Mouse (Mus musculus): Measurements from ENCODE around the gene Fbxl7.

Gene Fbxl7

DNA sequence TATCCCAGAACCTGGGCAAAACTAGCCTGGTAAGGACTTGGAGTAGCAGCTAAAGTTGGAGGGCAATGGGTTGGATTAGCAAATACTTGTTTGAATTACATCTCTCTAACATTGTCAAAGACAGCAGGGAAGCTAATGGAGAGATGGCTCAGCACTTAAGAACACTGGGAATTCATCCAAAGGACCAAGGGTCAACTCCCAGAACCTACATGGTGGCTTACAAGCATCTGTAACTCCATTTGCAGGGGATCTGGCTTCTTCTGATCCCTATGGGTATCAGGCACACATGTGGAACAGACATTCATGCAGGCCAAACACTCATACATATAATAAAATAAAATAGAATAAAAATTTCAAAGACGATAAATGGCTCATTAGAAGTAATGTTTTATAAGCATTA is 78.4 kb downstream of the Fbxl7 start:
- intact Hi-C loops (cut with DNase I), result no loop called here

DNA sequence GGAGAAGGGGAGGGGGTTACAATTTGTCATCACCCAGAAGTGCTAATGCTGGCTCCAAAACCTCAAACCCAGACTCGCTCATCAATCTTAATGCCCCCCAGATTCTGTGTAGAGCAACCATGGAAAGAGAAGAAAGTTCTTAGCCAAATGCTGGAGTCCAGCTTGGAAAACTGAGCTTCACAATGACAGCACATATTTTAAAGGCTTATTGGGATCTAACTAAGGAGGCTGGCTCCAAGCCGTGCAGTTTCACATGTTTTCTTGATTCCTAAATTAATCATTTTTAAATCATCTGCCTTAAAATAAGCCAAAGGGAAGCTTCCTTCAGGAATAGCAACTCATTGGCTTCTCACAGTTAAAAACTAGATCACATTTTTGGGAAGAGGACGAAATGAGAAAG is 82.5 kb downstream of the Fbxl7 start:
- intact Hi-C loops (cut with DNase I), result no loop called here

- intact Hi-C loops (cut with DNase I), result no loop called here
Measured at GRCm38 (mm10) chr15:26809569-26809968, 85.8 kb downstream of the Fbxl7 start.

DNA sequence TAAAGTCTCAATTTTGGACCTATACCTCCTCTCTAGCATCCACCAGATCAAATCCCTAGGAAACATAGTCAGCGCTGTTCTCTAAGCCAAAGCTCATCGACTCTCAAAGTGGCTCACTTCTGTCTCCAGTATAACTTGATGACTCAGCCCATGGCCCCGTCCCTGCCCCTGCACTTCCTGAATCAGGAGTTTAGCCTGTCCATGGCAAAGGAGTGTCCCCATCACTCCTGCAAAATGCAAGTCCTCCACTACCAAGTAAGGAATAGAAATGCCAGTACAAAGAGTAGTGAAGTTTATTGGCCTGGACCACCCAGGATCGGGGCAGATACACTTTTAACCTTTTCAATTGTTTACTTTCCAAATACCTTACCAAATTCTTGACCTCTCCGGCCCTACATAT is 91.3 kb downstream of the Fbxl7 start:
- intact Hi-C loops (cut with DNase I), result no loop called here

DNA sequence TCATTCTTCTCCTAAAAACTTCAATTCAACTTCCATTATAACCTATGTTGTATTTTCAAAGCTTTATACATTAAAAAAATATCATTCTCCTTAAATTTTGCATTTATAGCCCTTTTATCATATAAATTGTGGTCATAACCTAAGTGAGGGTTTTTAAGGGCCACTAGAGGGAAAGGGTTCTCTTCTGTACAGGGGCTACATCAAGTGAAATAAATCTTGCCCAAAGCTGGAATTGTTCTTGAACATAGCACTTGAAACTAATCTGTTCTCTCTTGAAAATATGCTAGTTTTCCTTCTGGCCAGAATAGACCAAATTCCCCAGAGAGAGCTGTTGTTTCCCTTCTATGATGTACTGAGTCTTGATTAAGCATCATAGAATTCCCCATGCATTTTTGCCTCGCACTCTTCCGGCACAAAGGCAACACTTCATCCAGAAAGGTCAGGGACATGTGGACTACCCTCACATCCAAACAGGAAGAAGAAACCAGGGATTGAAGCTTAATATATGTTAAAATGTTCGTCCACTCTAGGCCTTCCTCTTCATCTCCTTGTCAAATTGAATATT is 95.8 kb downstream of the Fbxl7 start:
- intact Hi-C loops (cut with DNase I), result loop anchor here (10.0 kb wide), 1 partner anchor 95 kb away; the partner anchor contains the start of gene Fbxl7

GRCm38 (mm10) chr15:26795937-26796336 is 99.4 kb downstream of the Fbxl7 start:
- intact Hi-C loops (cut with DNase I), result loop anchor here (10.0 kb wide), 1 partner anchor 99 kb away; the partner anchor contains the start of gene Fbxl7

- intact Hi-C loops (cut with DNase I), result loop anchor here (10.0 kb wide), 1 partner anchor 99 kb away; the partner anchor contains the start of gene Fbxl7
Measured at GRCm38 (mm10) chr15:26795518-26795917, 99.9 kb downstream of the Fbxl7 start.

GRCm38 (mm10) chr15:26787148-26787547 is 108.2 kb downstream of the Fbxl7 start:
- intact Hi-C loops (cut with DNase I), result loop anchor here (10.0 kb wide), 1 partner anchor 142 kb away; no protein-coding TSS in a partner anchor

DNA sequence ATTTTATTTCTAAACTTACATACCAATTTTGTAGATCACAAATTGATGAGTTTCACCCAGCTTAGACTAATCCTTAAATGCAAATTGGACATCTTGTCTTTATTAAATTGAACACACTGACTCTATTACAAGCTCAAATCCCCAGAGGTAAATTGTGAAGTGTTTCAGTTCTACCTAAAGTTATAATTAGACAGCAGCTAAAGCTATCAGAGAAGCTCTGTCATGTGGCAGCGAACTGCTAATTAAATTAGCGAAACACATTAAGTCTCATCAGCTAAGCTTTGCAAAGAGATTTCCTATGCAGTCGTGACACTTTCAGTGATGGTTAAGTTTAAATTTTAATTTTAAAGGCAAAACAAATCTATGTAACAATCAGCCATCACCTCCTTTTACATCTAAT is 114.8 kb downstream of the Fbxl7 start:
- intact Hi-C loops (cut with DNase I), result loop anchor here (10.0 kb wide), 1 partner anchor 136 kb away; no protein-coding TSS in a partner anchor

GRCm38 (mm10) chr15:26779129-26779528 is 116.3 kb downstream of the Fbxl7 start:
- intact Hi-C loops (cut with DNase I), result no loop called here

DNA sequence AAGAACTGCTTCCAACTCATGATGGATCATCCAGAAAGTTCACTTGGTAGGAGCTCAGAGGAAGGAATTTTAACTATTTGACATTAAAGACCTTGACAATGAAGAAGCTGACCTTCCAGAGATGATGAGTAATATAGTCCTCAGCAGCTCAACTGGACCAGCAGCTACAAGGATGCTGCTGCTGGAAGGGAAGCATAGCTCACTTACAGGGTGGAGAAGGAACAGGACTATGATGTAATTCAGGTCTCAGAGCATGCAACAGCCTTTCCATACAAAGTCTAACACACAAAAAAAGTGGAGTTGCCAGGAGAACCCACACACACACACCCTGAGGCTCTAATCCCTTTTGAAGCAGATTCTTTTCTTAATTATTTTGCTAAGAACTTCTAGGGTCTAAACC is 119.7 kb downstream of the Fbxl7 start:
- intact Hi-C loops (cut with DNase I), result no loop called here

DNA sequence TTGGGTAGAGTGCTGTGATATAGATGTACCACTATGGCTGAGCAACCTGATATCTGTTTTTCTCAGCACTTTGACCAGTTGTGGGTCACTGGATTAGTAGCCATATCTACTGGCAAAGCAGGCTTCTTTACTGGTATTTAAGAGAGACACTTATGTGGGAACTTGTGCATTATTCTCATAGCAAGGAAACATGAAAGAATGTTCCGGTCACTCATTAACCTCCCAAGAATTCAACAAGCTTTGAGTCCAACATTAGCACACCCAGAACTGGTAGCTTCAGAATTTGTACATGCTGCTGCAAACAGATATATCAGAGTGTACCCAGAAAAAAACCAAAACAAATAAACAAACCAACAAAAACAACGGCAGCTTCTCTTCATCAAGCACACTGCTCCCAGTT is 120.5 kb downstream of the Fbxl7 start:
- intact Hi-C loops (cut with DNase I), result no loop called here

DNA sequence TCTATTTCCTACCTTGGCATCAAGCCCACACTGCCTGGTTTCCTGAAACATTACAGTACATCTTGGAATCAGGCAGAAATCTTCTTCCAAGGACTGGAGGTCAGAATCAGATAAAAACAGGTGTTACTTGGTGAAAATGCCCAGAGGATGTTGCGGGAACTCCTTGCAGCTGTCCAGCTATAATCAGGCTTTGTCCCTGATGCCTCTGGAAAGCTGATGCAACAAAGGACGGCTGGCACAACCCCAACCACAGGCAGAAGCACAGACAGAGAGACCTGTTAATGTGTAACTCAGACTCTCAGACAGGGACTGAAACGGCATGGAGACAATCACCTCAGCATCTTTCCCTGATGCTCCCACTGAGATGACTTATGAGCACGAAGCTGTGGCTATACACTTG is 133.7 kb downstream of the Fbxl7 start:
- intact Hi-C loops (cut with DNase I), result no loop called here

- intact Hi-C loops (cut with DNase I), result no loop called here
Measured at GRCm38 (mm10) chr15:26748484-26748883, 146.9 kb downstream of the Fbxl7 start.

DNA sequence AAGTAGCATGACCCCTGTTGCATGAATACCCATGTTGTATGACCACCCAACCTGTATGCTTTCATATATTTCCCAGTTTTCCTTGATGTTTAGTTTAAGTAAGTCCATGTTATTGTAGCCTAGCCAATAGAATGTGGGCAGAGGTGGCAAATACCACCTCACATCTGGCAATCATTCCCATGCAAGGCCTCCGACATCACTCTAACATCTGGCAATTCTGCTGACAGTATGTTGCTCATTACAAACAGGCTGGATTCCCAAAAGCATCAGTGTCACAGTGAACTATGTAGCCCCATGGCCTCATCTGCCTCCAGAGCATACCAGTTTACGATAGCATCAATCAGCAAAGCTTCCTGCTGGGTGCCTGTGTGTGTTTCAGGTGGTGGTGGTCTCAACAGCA is 163.0 kb downstream of the Fbxl7 start:
- intact Hi-C loops (cut with DNase I), result no loop called here

DNA sequence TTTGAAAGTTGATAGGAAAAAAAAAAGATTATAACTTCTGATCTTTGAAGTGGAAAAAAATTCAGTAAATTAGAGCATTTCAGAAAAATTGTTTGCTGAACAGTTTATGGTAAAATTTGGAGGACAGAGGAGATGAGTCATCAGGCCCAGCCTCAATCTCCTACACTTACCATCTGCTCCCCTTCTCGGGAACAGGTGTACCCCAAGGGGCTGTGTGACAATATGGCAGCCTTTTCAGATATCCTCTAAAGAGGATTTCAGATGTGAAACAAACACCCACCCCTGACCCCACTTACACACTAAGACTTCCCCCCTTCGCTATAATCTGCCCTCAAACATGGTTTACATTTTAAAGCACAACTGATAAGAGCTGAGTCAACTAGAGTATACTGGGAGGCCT is 164.6 kb downstream of the Fbxl7 start:
- intact Hi-C loops (cut with DNase I), result no loop called here

DNA sequence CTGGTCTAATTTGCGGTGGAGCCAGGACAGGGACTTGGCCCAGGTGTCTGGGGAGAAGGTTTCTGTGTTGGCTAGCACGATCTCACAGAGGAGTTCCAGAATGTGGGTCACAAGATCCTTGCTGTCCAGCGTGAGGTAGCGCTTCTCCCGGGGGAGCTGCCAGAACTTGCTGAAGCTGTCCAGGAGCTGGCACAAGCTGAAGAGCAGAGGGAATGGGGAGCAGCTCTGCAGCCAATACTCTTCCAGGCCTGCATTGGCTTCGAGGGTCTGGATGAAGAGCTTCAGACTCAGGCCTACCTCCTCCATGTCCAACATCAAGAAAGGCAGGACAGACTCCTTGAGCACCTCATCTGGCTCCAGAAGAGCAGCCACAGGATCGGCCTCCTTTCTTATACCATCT is 166.0 kb downstream of the Fbxl7 start:
- intact Hi-C loops (cut with DNase I), result loop anchor here (10.0 kb wide), 1 partner anchor 165 kb away; the partner anchor contains the start of gene Fbxl7

- intact Hi-C loops (cut with DNase I), result no loop called here
Measured at GRCm38 (mm10) chr15:26718390-26719036, 176.9 kb downstream of the Fbxl7 start.

DNA sequence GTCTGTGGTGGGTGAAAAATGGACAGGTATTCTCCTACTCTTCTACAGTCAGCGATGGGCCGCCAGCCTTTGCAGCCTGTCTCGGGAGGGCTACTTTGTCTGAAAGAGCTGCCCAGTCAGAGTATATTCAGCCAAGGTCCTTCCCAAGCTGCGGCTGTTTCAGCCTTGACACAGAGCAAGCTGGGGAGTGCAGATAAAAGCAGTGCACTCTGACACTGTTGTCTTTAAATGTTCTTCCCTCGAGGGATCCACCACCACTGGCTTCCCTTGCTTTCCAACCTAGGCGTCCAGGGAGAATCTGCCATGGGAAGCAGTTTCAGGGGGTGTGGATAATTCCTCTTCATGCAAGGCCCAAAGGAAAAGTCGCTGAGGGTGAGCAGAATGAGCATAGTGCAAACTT is 177.4 kb downstream of the Fbxl7 start:
- intact Hi-C loops (cut with DNase I), result no loop called here

DNA sequence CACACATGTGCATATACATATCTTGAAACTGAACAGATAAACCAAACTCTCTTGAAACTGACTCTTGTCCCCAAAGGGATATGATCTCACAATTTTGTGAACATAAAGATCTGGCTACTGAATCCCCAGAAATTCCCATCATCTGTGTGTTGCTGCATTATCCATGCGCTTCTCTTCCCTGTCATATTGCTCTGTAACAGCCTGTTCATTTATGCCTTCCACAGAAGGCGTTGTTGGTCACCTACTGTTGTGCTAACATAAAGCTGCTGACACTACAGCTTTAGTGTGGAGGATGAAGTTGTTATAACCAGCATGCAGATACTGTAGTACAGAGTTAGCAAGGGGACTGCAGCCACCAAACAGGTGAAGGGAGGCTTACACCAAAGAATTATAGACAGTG is 179.2 kb downstream of the Fbxl7 start:
- intact Hi-C loops (cut with DNase I), result no loop called here

DNA sequence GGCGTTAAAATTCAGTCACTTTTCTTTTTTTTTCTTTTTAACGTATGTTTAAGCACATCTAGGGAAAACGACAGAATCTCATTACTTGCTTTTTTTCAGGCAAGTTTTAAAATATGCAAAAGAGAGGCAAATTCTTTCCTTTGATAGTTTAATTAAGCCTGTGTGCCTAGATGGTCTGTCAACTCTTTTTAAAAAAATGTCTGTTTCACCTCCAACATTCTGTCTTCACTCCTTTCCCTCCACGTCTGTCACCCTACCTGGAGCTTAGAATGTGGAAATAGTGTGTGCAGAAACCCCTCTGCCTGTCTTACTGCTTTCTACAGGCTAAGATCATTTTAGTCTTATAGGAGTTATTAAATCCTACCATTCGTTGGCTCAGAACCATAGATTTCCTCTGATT is 179.7 kb downstream of the Fbxl7 start:
- intact Hi-C loops (cut with DNase I), result no loop called here

GRCm38 (mm10) chr15:26712271-26712670 is 183.1 kb downstream of the Fbxl7 start:
- intact Hi-C loops (cut with DNase I), result no loop called here

DNA sequence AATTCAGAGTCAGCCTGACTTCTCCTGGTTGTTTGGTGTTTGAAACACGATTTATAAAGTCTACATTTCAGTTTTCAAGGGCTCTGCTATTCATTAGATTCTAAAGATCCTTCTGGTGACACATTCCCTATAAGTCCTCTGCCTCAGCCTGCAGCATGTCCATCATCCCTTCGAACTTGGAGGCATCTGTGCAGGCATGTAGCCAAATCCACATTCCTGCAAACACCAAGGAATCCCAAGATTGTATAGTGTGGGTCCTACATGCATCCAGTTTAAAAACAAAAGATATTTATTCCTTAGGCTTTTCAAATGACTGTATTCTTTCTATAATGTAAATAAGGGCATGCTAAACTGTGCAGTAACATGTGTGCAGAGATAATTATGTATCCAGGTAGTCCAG is 190.4 kb downstream of the Fbxl7 start:
- intact Hi-C loops (cut with DNase I), result no loop called here
